26 mouse cellular contexts compared by ENCODE assay signal in genomic region chr3:10112196-10112595, GRCm38 (mm10). TPM values are rescaled to one million over a fixed set of nuclear protein-coding genes. Genes with fewer than 3 reads are reported as not detected.
"Had no signal": no experiment of that assay in that cellular context is flagged by ENCODE, and none has a peak within 500 bp of the region (broad histone marks: within the 10 kb centered on the region; RNA-seq: fewer than 3 reads in every experiment).

No protein-coding gene starts in this region.

- H3K4me3 ChIP-seq: gastrocnemius, adult 2 months; heart, adult 2 months; heart, embryonic 10.5 days; heart, embryonic 12.5 days; hindbrain, embryonic 10.5 days; hindbrain, embryonic 12.5 days; hindbrain, embryonic 15.5 days; intestine, embryonic 15.5 days; left cerebral cortex, adult 2 months; limb, embryonic 10.5 days; limb, embryonic 12.5 days; liver, embryonic 13.5 days; liver, embryonic 15.5 days had no signal

- H3K9ac ChIP-seq: heart, embryonic 12.5 days; hindbrain, embryonic 12.5 days; hindbrain, embryonic 15.5 days; intestine, embryonic 15.5 days; limb, embryonic 12.5 days; liver, embryonic 13.5 days; liver, embryonic 15.5 days; liver, postnatal 0 days had no signal

- H3K36me3 ChIP-seq: heart, embryonic 10.5 days; heart, embryonic 12.5 days; hindbrain, embryonic 10.5 days; hindbrain, embryonic 12.5 days; hindbrain, embryonic 15.5 days; intestine, embryonic 15.5 days; limb, embryonic 10.5 days; limb, embryonic 12.5 days; liver, embryonic 13.5 days; liver, embryonic 15.5 days had no signal

- H3K27ac ChIP-seq: gastrocnemius, adult 2 months; heart, adult 2 months; heart, embryonic 10.5 days; hindbrain, embryonic 10.5 days; hindbrain, embryonic 12.5 days; hindbrain, embryonic 15.5 days; intestine, embryonic 15.5 days; limb, embryonic 10.5 days; limb, embryonic 12.5 days; liver, embryonic 13.5 days; liver, embryonic 15.5 days had no signal

- H3K9me3 ChIP-seq: heart, embryonic 10.5 days; heart, embryonic 12.5 days; hindbrain, embryonic 10.5 days; hindbrain, embryonic 12.5 days; hindbrain, embryonic 15.5 days; intestine, embryonic 15.5 days; limb, embryonic 10.5 days; liver, embryonic 13.5 days; liver, embryonic 15.5 days had no signal

- ATAC-seq: forebrain, embryonic 16.5 days; inflammation-experienced regulatory T-cells, adult 6 months; intestine, embryonic 15.5 days; intestine, postnatal 0 days; liver, postnatal 0 days had no signal

- H3K4me1 ChIP-seq: heart, embryonic 10.5 days; heart, embryonic 12.5 days; hindbrain, embryonic 10.5 days; hindbrain, embryonic 12.5 days; hindbrain, embryonic 15.5 days; intestine, embryonic 15.5 days; limb, embryonic 10.5 days; limb, embryonic 12.5 days; liver, embryonic 13.5 days; liver, embryonic 15.5 days had no signal

- DNase-seq: gastrocnemius, adult 2 months; gastrocnemius, postnatal 10 days; gastrocnemius, postnatal 25 days; heart, adult 2 months; heart, postnatal 10 days; heart, postnatal 4 days; kidney, adult 2 months; kidney, postnatal 25 days; kidney, postnatal 4 days; liver; liver, embryonic 13.5 days; liver, postnatal 0 days had no signal

- H3K27me3 ChIP-seq: heart, embryonic 12.5 days; hindbrain, embryonic 12.5 days; hindbrain, embryonic 15.5 days; intestine, embryonic 15.5 days; limb, embryonic 12.5 days; liver, embryonic 13.5 days; liver, embryonic 15.5 days had no signal

- H3K4me2 ChIP-seq: heart, embryonic 12.5 days; hindbrain, embryonic 12.5 days; hindbrain, embryonic 15.5 days; intestine, embryonic 15.5 days; limb, embryonic 12.5 days; liver, embryonic 11.5 days; liver, embryonic 13.5 days; liver, embryonic 15.5 days had no signal

RNA-seq across cellular contexts. Expression of gene Gm9833, which starts 24.3 kb away (rescaled TPM):
- polyA plus RNA-seq: kidney, adult 2 months had no signal
